Mouse (Mus musculus): ENCODE results near the gene Nop16. TPM values are rescaled to one million over a fixed set of nuclear protein-coding genes. Genes with fewer than 3 reads are reported as not detected.

The Nop16 gene
- polyA plus RNA-seq, 1 experiment from 2014 or later = 60.6 TPM

DNA sequence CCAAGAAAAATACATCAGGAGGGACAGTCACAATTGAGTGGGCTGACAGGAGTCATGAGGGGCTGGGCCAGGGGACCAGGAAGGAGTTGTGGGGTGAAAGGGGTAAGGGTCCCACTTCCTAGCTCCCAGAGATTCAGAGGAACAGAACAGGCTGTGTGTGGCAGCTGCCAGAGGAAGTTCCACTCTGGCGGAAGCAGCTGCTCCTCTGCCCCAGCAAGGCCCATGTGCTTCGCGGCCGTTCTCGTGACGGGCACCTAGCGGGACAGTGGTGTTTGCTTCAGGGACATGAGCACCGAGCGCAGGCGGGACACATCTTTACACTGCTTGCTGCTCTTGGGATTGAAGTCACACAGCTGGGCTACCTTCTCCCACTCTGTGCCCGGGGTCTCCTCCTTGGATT, 3.7 kb upstream of the Nop16 start:
- no peak overlapping the region for H3K9ac ChIP-seq
- peaks cover 36% of the 10 kb centered on the region for H3K36me3 ChIP-seq
- peaks cover 59% of the 10 kb centered on the region for H3K4me1 ChIP-seq
- 90% methylated on average over 11 of the region's 11 CpGs for whole genome bisulfite sequencing
- no peaks in the 10 kb centered on the region for H3K27me3 ChIP-seq (replicated peaks)
- ATAC-seq (ENCODE audit: extremely low read depth, insufficient number of reproducible peaks, low FRiP score, low TSS enrichment) = no peak
- H3K4me3 ChIP-seq = no peak overlapping the region
- H3K9me3 ChIP-seq = no peaks in the 10 kb centered on the region
- no peak overlapping the region for H3K27ac ChIP-seq (replicated peaks)
- no peak overlapping the region for H3K4me2 ChIP-seq

GRCm38 (mm10) chr13:54591776-54592356, 2.0 kb upstream of the Nop16 start:
- no peak for ATAC-seq (ENCODE audit: extremely low read depth, insufficient number of reproducible peaks, low FRiP score, low TSS enrichment)
- Histone ChIP-seq H3K9me3 (no peaks in the 10 kb centered on the region), H3K4me2 (peak overlapping the region; percentile 90), H3K27me3 (replicated peaks) (no peaks in the 10 kb centered on the region), H3K4me1 (peaks cover 45% of the 10 kb centered on the region), H3K27ac (replicated peaks) (no peak overlapping the region), H3K4me3 (peak overlapping the region; percentile 97), H3K9ac (no peak overlapping the region), H3K36me3 (peaks cover 48% of the 10 kb centered on the region)
- 87% methylated on average over 8 of the region's 8 CpGs for WGBS

- H3K4me3 ChIP-seq = peak overlapping the region; percentile 97
- H3K9me3 ChIP-seq = no peaks in the 10 kb centered on the region
- 1% methylated on average over 24 of the region's 24 CpGs for WGBS
- no peak; the same call in 1 of the 2 replicates for ATAC-seq (ENCODE audit: extremely low read depth, insufficient number of reproducible peaks, low FRiP score, low TSS enrichment)
- peaks cover 67% of the 10 kb centered on the region for H3K36me3 ChIP-seq
- H3K27me3 ChIP-seq (replicated peaks) = no peaks in the 10 kb centered on the region
- H3K9ac ChIP-seq = peak overlapping the region; percentile 84
- H3K4me2 ChIP-seq = peak overlapping the region; percentile 87
- H3K4me1 ChIP-seq = peaks cover 24% of the 10 kb centered on the region
- H3K27ac ChIP-seq (replicated peaks) = peak overlapping the region; percentile 61
Measured at GRCm38 (mm10) chr13:54589414-54589995, 385 bp downstream of the Nop16 start.

GRCm38 (mm10) chr13:54585831-54586230, 4.1 kb downstream of the Nop16 start:
- Histone ChIP-seq H3K9me3 (no peaks in the 10 kb centered on the region), H3K4me1 (peaks cover 12% of the 10 kb centered on the region), H3K36me3 (peaks cover 80% of the 10 kb centered on the region), H3K27me3 (replicated peaks) (no peaks in the 10 kb centered on the region), H3K9ac (no peak overlapping the region), H3K4me3 (no peak overlapping the region), H3K4me2 (no peak overlapping the region), H3K27ac (replicated peaks) (no peak overlapping the region)
- no peak for ATAC-seq (ENCODE audit: extremely low read depth, insufficient number of reproducible peaks, low FRiP score, low TSS enrichment)
- WGBS = 81% methylated on average over 11 of the region's 11 CpGs

GRCm38 (mm10) chr13:54582860-54583259, 7.0 kb downstream of the Nop16 start:
- ATAC-seq (ENCODE audit: extremely low read depth, insufficient number of reproducible peaks, low FRiP score, low TSS enrichment) = no peak
- Histone ChIP-seq H3K27ac (replicated peaks) (no peak overlapping the region), H3K36me3 (peaks cover 99% of the 10 kb centered on the region), H3K4me1 (0 out of 2 replicates have a peak, but pooled peaks cover 3% of the 10 kb centered on the region), H3K4me2 (no peak overlapping the region), H3K27me3 (replicated peaks) (no peaks in the 10 kb centered on the region), H3K9ac (no peak overlapping the region), H3K9me3 (no peaks in the 10 kb centered on the region), H3K4me3 (no peak overlapping the region)
- 85% methylated on average over 5 of the region's 5 CpGs for WGBS

- Histone ChIP-seq H3K4me2 (no peak overlapping the region), H3K4me3 (no peak overlapping the region), H3K4me1 (0 out of 2 replicates have a peak, but pooled peaks cover 3% of the 10 kb centered on the region), H3K9ac (no peak overlapping the region), H3K9me3 (no peaks in the 10 kb centered on the region), H3K27me3 (replicated peaks) (no peaks in the 10 kb centered on the region), H3K36me3 (peaks cover 99% of the 10 kb centered on the region), H3K27ac (replicated peaks) (no peak overlapping the region)
- no peak for ATAC-seq (ENCODE audit: extremely low read depth, insufficient number of reproducible peaks, low FRiP score, low TSS enrichment)
- 76% methylated on average over 10 of the region's 10 CpGs for WGBS
Measured at GRCm38 (mm10) chr13:54582126-54582525, 7.8 kb downstream of the Nop16 start.

- H3K4me3 ChIP-seq = no peak overlapping the region
- 65% methylated on average over 2 of the region's 2 CpGs for WGBS
- no peaks in the 10 kb centered on the region for H3K27me3 ChIP-seq (replicated peaks)
- H3K9me3 ChIP-seq = no peaks in the 10 kb centered on the region
- H3K4me2 ChIP-seq = no peak overlapping the region
- H3K27ac ChIP-seq (replicated peaks) = no peak overlapping the region
- ATAC-seq (ENCODE audit: extremely low read depth, insufficient number of reproducible peaks, low FRiP score, low TSS enrichment) = no peak
- no peak overlapping the region for H3K9ac ChIP-seq
- peaks cover 8% of the 10 kb centered on the region; the same call in 1 of the 2 replicates for H3K4me1 ChIP-seq
- H3K36me3 ChIP-seq = peaks cover 98% of the 10 kb centered on the region
Measured at GRCm38 (mm10) chr13:54581385-54581784, 8.5 kb downstream of the Nop16 start.

GRCm38 (mm10) chr13:54577652-54578507, 12.0 kb downstream of the Nop16 start:
- peaks cover 67% of the 10 kb centered on the region for H3K36me3 ChIP-seq
- ATAC-seq (ENCODE audit: extremely low read depth, insufficient number of reproducible peaks, low FRiP score, low TSS enrichment) = no peak
- no peaks in the 10 kb centered on the region for H3K9me3 ChIP-seq
- H3K27me3 ChIP-seq (replicated peaks) = no peaks in the 10 kb centered on the region
- 78% methylated on average over 21 of the region's 21 CpGs for WGBS
- H3K9ac ChIP-seq = no peak overlapping the region
- peaks cover 23% of the 10 kb centered on the region for H3K4me1 ChIP-seq
- H3K4me2 ChIP-seq = no peak overlapping the region
- H3K4me3 ChIP-seq = peak overlapping the region; percentile 1; the same call in 1 of the 2 replicates
- H3K27ac ChIP-seq (replicated peaks) = no peak overlapping the region

GRCm38 (mm10) chr13:54575489-54575888, 14.4 kb downstream of the Nop16 start:
- no peak for ATAC-seq (ENCODE audit: extremely low read depth, insufficient number of reproducible peaks, low FRiP score, low TSS enrichment)
- WGBS = 4% methylated on average over 19 of the region's 19 CpGs

GRCm38 (mm10) chr13:54574854-54575481, 14.9 kb downstream of the Nop16 start, which contains the start of gene Arl10:
Gene Arl10, plus strand, starts transcription at chr13:54575015.
- peaks cover 38% of the 10 kb centered on the region for H3K36me3 ChIP-seq
- no peaks in the 10 kb centered on the region for H3K27me3 ChIP-seq (replicated peaks)
- H3K4me1 ChIP-seq = peaks cover 30% of the 10 kb centered on the region
- H3K9ac ChIP-seq = peak within 1 kb of the TSS; percentile 94
- peak; percentile 77 for ATAC-seq (ENCODE audit: extremely low read depth, insufficient number of reproducible peaks, low FRiP score, low TSS enrichment)
- H3K9me3 ChIP-seq = no peaks in the 10 kb centered on the region
- H3K27ac ChIP-seq (replicated peaks) = peak within 1 kb of the TSS; percentile 85
- peak within 1 kb of the TSS; percentile 83 for H3K4me2 ChIP-seq
- under 1% methylated on average over 55 of the region's 55 CpGs for WGBS
- H3K4me3 ChIP-seq = peak within 1 kb of the TSS; percentile 92

More at GRCm38 (mm10) chr13:54575489-54575888, 14.4 kb downstream of the Nop16 start:
- Histone ChIP-seq H3K27me3 (replicated peaks) (no peaks in the 10 kb centered on the region), H3K4me2 (peak overlapping the region; percentile 83), H3K27ac (replicated peaks) (peak overlapping the region; percentile 85), H3K9ac (peak overlapping the region; percentile 94), H3K4me3 (peak overlapping the region; percentile 92), H3K4me1 (peaks cover 30% of the 10 kb centered on the region), H3K9me3 (no peaks in the 10 kb centered on the region), H3K36me3 (peaks cover 43% of the 10 kb centered on the region)

DNA sequence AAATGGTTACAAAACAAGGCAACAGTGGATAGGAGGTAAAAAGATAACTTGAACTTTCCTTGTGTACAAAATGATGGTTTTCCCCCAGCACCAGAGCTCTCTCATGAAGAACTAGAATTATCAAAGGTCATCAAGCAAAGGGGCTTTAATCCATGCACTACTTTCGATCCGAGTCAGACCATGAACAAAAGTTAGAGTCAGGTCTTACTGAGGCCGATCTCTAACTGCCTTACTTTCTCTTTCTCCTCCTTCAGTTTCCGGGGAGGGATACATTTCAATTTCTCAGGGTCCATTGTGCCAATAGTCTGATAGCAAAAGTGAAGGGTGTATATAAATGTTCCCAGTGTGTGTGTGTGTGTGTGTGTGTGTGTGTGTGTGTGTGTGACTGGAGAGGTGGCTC, 17.3 kb downstream of the Nop16 start:
- Histone ChIP-seq H3K27ac (replicated peaks) (no peak overlapping the region), H3K4me2 (no peak overlapping the region), H3K36me3 (peaks cover 16% of the 10 kb centered on the region), H3K9ac (no peak overlapping the region), H3K4me3 (no peak overlapping the region), H3K4me1 (peaks cover 27% of the 10 kb centered on the region), H3K9me3 (no peaks in the 10 kb centered on the region), H3K27me3 (replicated peaks) (no peaks in the 10 kb centered on the region)
- ATAC-seq (ENCODE audit: extremely low read depth, insufficient number of reproducible peaks, low FRiP score, low TSS enrichment) = no peak
- WGBS = 74% methylated on average over 4 of the region's 4 CpGs

Measured in heart, embryonic 13.5 days (tissue).